Mouse (Mus musculus) layer of hippocampus, postnatal 25 days (tissue): ENCODE results near the gene Gm17359. TPM values are rescaled to one million over a fixed set of nuclear protein-coding genes. Genes with fewer than 3 reads are reported as not detected.

Experiments
- DNase-seq, 2 experiments: peaks; one replicate each; pipeline ENCODE4 v3.0.0; 2022; ENCODE audit warnings: mixed read lengths in 2 of 2, low spot score in 1 of 2; ENCODE audit errors: extremely low spot score in 1 of 2
- total RNA-seq, 2 experiments: library from RNA; stranded (reverse); gene quantifications; 2 replicates each; pipeline ENCODE4 v1.2.3; 2021

Gm17359 gene
- total RNA-seq, 2 experiments from 2014 or later: not detected

- no peak for DNase-seq
These were observed 122.3 kb downstream of the Gm17359 start for GRCm38 (mm10) chr3:79458651-79459275.

GRCm38 (mm10) chr3:79469440-79469839 lies 133.0 kb downstream of the Gm17359 start:
- no peak for DNase-seq

GRCm38 (mm10) chr3:79472362-79472761 lies 135.9 kb downstream of the Gm17359 start:
- no peak for DNase-seq

- DNase-seq: no peak
These were observed 138.4 kb downstream of the Gm17359 start for GRCm38 (mm10) chr3:79474911-79475310.

- no peak for DNase-seq
These were observed 139.5 kb downstream of the Gm17359 start for GRCm38 (mm10) chr3:79475980-79476379.

- no peak for DNase-seq
These were observed 141.9 kb downstream of the Gm17359 start for GRCm38 (mm10) chr3:79478400-79478799.

GRCm38 (mm10) chr3:79478880-79479279 lies 142.4 kb downstream of the Gm17359 start:
- no peak for DNase-seq

- DNase-seq: no peak
These were observed 148.0 kb downstream of the Gm17359 start for GRCm38 (mm10) chr3:79484286-79485063.

GRCm38 (mm10) chr3:79488025-79488424 lies 151.6 kb downstream of the Gm17359 start:
- DNase-seq: no peak

GRCm38 (mm10) chr3:79490102-79490501 lies 153.6 kb downstream of the Gm17359 start:
- no peak for DNase-seq

- DNase-seq: no peak
These were observed 155.2 kb downstream of the Gm17359 start for GRCm38 (mm10) chr3:79491614-79492013.

- no peak for DNase-seq
These were observed 156.6 kb downstream of the Gm17359 start for GRCm38 (mm10) chr3:79493064-79493463.

GRCm38 (mm10) chr3:79494028-79494427 lies 157.6 kb downstream of the Gm17359 start:
- DNase-seq: no peak

- DNase-seq: no peak
These were observed 158.7 kb downstream of the Gm17359 start for GRCm38 (mm10) chr3:79495151-79495550.

GRCm38 (mm10) chr3:79496668-79497067 lies 160.2 kb downstream of the Gm17359 start:
- no peak for DNase-seq

- no peak for DNase-seq
These were observed 163.8 kb downstream of the Gm17359 start for GRCm38 (mm10) chr3:79500279-79500678.

- DNase-seq: no peak
These were observed 164.8 kb downstream of the Gm17359 start for GRCm38 (mm10) chr3:79501166-79501728.

Other genes with a start within 250 kb of the Gm17359 start
- gene Rapgef2, start 50.1 kb upstream of the Gm17359 start, total RNA-seq: 100 to 1,000 TPM; 149 to 153 TPM
- 10 to 100 TPM; 19.9 to 21.0 TPM for gene Fnip2, start 231.1 kb downstream of the Gm17359 start, total RNA-seq